Mouse (Mus musculus) limb, embryonic 13.5 days (tissue): ENCODE data around the gene Klf1. TPM values are rescaled to one million over a fixed set of nuclear protein-coding genes. Genes with fewer than 3 reads are reported as not detected.
A peak's percentile ranks its signal among the peaks of the same experiment; 100 is the strongest.

Source experiments
- ATAC-seq: fragments of 200-750 bp; cut with Nextera tagmentation; 2 replicates; pipeline ENCODE4 v1.8.0; 2017; ENCODE audit warnings: low read depth, moderate number of reproducible peaks, moderate TSS enrichment; ENCODE audit not compliant: low FRiP score
- H3K27ac ChIP-seq: fragments of 300-500 bp; sonication (generic); 2 replicates; pipeline ENCODE4 v1.5.1; 2015; ENCODE audit warnings: inconsistent platforms, mild to moderate bottlenecking, moderate library complexity
- H3K27me3 ChIP-seq: fragments of 300-500 bp; sonication (generic); 2 replicates; pipeline ENCODE4 v1.6.1; 2015; ENCODE audit warnings: mild to moderate bottlenecking, inconsistent platforms
- H3K36me3 ChIP-seq: fragments of 300-500 bp; sonication (generic); 2 replicates; pipeline ENCODE4 v1.6.1; 2015; ENCODE audit warnings: inconsistent platforms, mild to moderate bottlenecking, moderate library complexity
- H3K4me1 ChIP-seq: fragments of 300-500 bp; sonication (generic); 2 replicates; pipeline ENCODE4 v1.6.1; 2015; ENCODE audit warnings: inconsistent platforms
- H3K4me2 ChIP-seq: fragments of 300-500 bp; sonication (generic); replicated peaks from 2 replicates; pipeline ENCODE4 v1.6.1; 2015; ENCODE audit warnings: inconsistent platforms, mild to moderate bottlenecking, moderate library complexity
- H3K4me3 ChIP-seq: fragments of 300-500 bp; sonication (generic); 2 replicates; pipeline ENCODE4 v1.5.1; 2015; ENCODE audit warnings: moderate library complexity, mild to moderate bottlenecking, inconsistent platforms
- H3K9ac ChIP-seq: fragments of 300-500 bp; sonication (generic); 2 replicates; pipeline ENCODE4 v1.6.1; 2015; ENCODE audit warnings: mild to moderate bottlenecking, inconsistent platforms
- H3K9me3 ChIP-seq: fragments of 300-500 bp; sonication (generic); 2 replicates; pipeline ENCODE4 v1.6.1; 2016; ENCODE audit warnings: inconsistent platforms
- WGBS: fragments of 180-500 bp; shearing (Covaris S2); methylation state at CpG from one replicate; pipeline ENCODE4 v1.1.7; 2015; 5-methylcytosine and 5-hydroxymethylcytosine counted together
- polyA plus RNA-seq: library from polyadenylated mRNA; unstranded; fragments of >200 nt; fragmentation: Nextera tagmentation; extraction: Ambion mirVana; gene quantifications from 2 replicates; pipeline ENCODE4 v1.2.1, GENCODE M21; 2015

Gene Klf1
- polyA plus RNA-seq, 1 experiment from 2014 or later = 2.4 TPM

DNA sequence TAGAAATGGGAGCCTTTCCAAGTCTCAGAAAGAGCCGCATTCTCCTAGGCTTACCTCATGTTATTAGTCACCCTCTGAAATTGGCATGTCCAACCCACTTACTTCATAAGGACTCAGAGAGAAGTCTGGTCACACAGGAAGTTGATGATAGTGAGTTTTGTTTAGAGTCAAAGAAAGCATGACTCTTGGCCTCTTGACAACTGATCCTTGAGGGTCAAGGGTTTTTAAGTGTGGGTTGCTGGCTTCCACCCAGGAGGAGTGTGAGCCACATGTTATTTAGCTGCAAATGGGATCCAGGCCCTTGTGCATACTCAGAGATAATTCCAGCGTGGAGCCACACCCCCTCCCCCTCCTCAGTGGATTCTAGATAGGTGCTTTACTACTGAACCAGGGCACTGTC is 19.9 kb downstream of the Klf1 start:
- no peak overlapping the region for H3K4me3 ChIP-seq
- no peaks in the 10 kb centered on the region for H3K4me1 ChIP-seq
- H3K9me3 ChIP-seq = no peaks in the 10 kb centered on the region
- no peak overlapping the region for H3K27ac ChIP-seq
- no peak overlapping the region for H3K9ac ChIP-seq
- H3K36me3 ChIP-seq = no peaks in the 10 kb centered on the region
- peaks cover 55% of the 10 kb centered on the region for H3K27me3 ChIP-seq
- ATAC-seq = no peak
- no peak overlapping the region for H3K4me2 ChIP-seq
- WGBS = 73% methylated on average over 2 of the region's 2 CpGs

GRCm38 (mm10) chr8:84925557-84925956 is 23.8 kb downstream of the Klf1 start:
- no peak overlapping the region for H3K27ac ChIP-seq
- no peak overlapping the region for H3K4me3 ChIP-seq
- no peak for ATAC-seq
- WGBS = 65% methylated on average over 7 of the region's 7 CpGs
- no peaks in the 10 kb centered on the region for H3K36me3 ChIP-seq
- peaks cover 49% of the 10 kb centered on the region for H3K27me3 ChIP-seq
- no peak overlapping the region for H3K4me2 ChIP-seq
- no peaks in the 10 kb centered on the region for H3K9me3 ChIP-seq
- no peak overlapping the region for H3K9ac ChIP-seq
- peaks cover 8% of the 10 kb centered on the region; the same call in 1 of the 2 replicates for H3K4me1 ChIP-seq

DNA sequence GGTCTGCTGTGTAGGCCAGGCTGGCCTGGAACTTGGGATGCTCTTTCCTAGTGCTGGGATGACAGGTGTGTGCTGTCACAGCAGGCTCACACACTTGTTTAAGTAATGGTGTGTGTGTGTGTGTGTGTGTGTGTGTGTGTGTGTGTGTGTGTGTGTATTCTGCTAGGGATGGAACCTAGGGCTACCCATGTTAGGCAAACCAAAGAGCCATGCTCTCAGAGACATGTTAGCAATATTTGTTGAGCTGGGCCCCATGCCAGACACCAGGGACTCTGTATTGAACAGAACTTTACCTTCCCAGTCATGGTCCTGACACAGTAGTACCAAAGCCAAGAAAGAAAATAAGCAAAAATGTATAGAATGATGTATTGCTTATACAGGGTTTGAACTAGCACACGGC is 25.8 kb downstream of the Klf1 start:
- H3K9ac ChIP-seq = no peak overlapping the region
- no peak for ATAC-seq
- no peak overlapping the region for H3K4me3 ChIP-seq
- no peak overlapping the region for H3K4me2 ChIP-seq
- peaks cover 63% of the 10 kb centered on the region for H3K27me3 ChIP-seq
- no peaks in the 10 kb centered on the region for H3K9me3 ChIP-seq
- no peak overlapping the region for H3K27ac ChIP-seq
- 78% methylated on average over 1 of the region's 1 CpGs for WGBS
- peaks cover 8% of the 10 kb centered on the region; the same call in 1 of the 2 replicates for H3K4me1 ChIP-seq
- H3K36me3 ChIP-seq = no peaks in the 10 kb centered on the region

DNA sequence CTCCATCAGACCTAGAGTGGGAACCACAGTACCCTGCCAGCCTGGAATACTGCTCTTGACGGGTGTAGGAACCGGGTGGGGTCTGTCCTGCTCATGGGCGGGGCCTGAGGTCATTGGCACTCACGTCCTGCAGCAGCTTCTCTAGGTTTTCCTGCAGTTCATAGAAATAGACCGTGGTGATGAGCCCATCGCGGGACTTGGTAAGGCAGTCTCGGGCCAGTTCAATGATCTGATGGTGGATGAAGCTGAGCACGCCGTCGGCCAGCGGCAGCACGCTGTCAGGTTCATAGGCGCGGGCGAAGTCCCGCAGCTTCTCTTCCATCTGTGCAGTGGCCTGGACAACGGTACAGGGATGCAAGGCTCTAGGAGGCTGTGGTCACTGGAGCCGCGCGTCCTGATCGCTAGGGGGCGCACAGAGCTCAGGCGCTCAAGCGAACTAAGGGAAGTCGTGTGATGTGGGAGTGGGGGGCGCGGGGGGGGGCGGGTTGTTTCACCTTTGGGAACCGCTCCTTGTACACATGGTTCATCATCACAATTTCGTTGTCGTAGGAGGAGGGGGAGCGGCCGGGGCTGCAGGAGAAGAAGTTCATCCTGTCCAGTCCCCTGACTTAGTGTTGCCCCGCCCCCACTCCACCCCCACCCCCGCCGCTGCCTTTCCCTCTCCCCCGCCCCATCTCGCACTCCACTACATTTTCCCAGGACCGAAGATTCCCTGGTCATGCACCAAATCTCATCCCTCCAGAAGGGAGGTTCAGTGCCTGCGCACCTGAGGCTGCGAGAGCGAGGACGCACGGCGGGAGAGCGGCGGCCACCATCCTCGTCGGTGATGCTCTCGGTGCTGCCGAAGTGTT is 27.0 kb downstream of the Klf1 start:
- peak; percentile 88 for ATAC-seq
- Histone ChIP-seq H3K36me3 (no peaks in the 10 kb centered on the region), H3K27me3 (peaks cover 67% of the 10 kb centered on the region), H3K9me3 (no peaks in the 10 kb centered on the region), H3K4me3 (peak overlapping the region; percentile 43), H3K4me2 (peak overlapping the region; percentile 74), H3K9ac (peak overlapping the region; percentile 43), H3K27ac (no peak overlapping the region), H3K4me1 (peaks cover 8% of the 10 kb centered on the region; the same call in 1 of the 2 replicates)
- 2% methylated on average over 47 of the region's 52 CpGs for WGBS

- Histone ChIP-seq H3K36me3 (no peaks in the 10 kb centered on the region), H3K4me3 (no peak overlapping the region), H3K4me2 (no peak overlapping the region), H3K9ac (no peak overlapping the region), H3K27me3 (peaks cover 74% of the 10 kb centered on the region), H3K27ac (no peak overlapping the region), H3K9me3 (no peaks in the 10 kb centered on the region), H3K4me1 (peaks cover 20% of the 10 kb centered on the region)
- 84% methylated on average over 13 of the region's 13 CpGs for WGBS
- ATAC-seq = no peak
Observed at GRCm38 (mm10) chr8:84930582-84930981, 28.9 kb downstream of the Klf1 start.

- WGBS = 80% methylated on average over 16 of the region's 16 CpGs
- Histone ChIP-seq H3K4me1 (peaks cover 25% of the 10 kb centered on the region), H3K36me3 (no peaks in the 10 kb centered on the region), H3K4me2 (no peak overlapping the region), H3K27ac (no peak overlapping the region), H3K9me3 (no peaks in the 10 kb centered on the region), H3K9ac (no peak overlapping the region), H3K27me3 (peaks cover 94% of the 10 kb centered on the region), H3K4me3 (no peak overlapping the region)
- ATAC-seq = no peak
Observed at GRCm38 (mm10) chr8:84933767-84934559, 32.2 kb downstream of the Klf1 start.

GRCm38 (mm10) chr8:84934860-84935259 is 33.1 kb downstream of the Klf1 start:
- peak overlapping the region; percentile 7; the same call in 1 of the 2 replicates for H3K4me3 ChIP-seq
- H3K4me2 ChIP-seq = peak overlapping the region; percentile 36
- H3K9me3 ChIP-seq = no peaks in the 10 kb centered on the region
- ATAC-seq = peak; percentile 62; the same call in 1 of the 2 replicates
- peaks cover 93% of the 10 kb centered on the region for H3K27me3 ChIP-seq
- H3K27ac ChIP-seq = no peak overlapping the region
- H3K36me3 ChIP-seq = no peaks in the 10 kb centered on the region
- no peak overlapping the region for H3K9ac ChIP-seq
- WGBS = 2% methylated on average over 15 of the region's 15 CpGs
- peaks cover 21% of the 10 kb centered on the region for H3K4me1 ChIP-seq

DNA sequence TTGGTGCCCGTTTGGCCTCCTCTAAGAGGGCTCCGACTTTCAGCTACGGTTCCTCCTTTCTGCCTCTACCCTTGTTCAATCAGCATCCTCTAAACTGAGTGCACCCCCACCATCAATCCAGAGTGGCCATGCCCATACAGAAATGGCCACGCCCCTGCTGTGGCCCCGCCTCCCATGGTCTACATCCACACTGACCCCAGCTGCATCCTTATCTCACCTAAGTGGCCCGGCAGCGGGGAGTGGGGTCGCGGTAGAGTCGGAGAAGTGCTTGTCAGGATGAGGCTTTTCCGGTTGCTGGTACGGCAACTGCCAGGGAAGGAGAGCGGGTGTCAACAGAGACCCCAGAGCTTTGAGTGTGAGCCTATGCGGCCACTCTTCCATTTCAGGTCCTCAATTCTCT is 33.8 kb downstream of the Klf1 start:
- Histone ChIP-seq H3K27ac (no peak overlapping the region), H3K36me3 (no peaks in the 10 kb centered on the region), H3K4me1 (peaks cover 21% of the 10 kb centered on the region), H3K4me2 (peak overlapping the region; percentile 36; the same call in 1 of the 2 replicates), H3K9me3 (no peaks in the 10 kb centered on the region), H3K9ac (no peak overlapping the region), H3K27me3 (peaks cover 91% of the 10 kb centered on the region), H3K4me3 (peak overlapping the region; percentile 7; the same call in 1 of the 2 replicates)
- 4% methylated on average over 14 of the region's 14 CpGs for WGBS
- no peak for ATAC-seq

GRCm38 (mm10) chr8:84936041-84936961 is 34.6 kb downstream of the Klf1 start:
- no peak for ATAC-seq
- peaks cover 21% of the 10 kb centered on the region for H3K4me1 ChIP-seq
- WGBS = 26% methylated on average over 23 of the region's 23 CpGs
- peak overlapping the region; percentile 80 for H3K4me2 ChIP-seq
- H3K27ac ChIP-seq = no peak overlapping the region
- peak overlapping the region; percentile 46 for H3K4me3 ChIP-seq
- peak overlapping the region; percentile 48; the same call in 1 of the 2 replicates for H3K9ac ChIP-seq
- no peaks in the 10 kb centered on the region for H3K36me3 ChIP-seq
- H3K27me3 ChIP-seq = peaks cover 91% of the 10 kb centered on the region
- H3K9me3 ChIP-seq = no peaks in the 10 kb centered on the region

GRCm38 (mm10) chr8:84936962-84937546 is 35.3 kb downstream of the Klf1 start, which contains the start of gene Mast1:
Gene Mast1, minus strand, starts transcription at chr8:84937359.
- H3K9ac ChIP-seq = peak within 1 kb of the TSS; percentile 48; the same call in 1 of the 2 replicates
- ATAC-seq = no peak

More at GRCm38 (mm10) chr8:84936962-84937546, 35.3 kb downstream of the Klf1 start, which contains the start of gene Mast1:
- Histone ChIP-seq H3K4me2 (peak within 1 kb of the TSS; percentile 80), H3K27ac (no peak within 1 kb of the TSS), H3K4me1 (peaks cover 21% of the 10 kb centered on the region), H3K9me3 (no peaks in the 10 kb centered on the region), H3K27me3 (peaks cover 89% of the 10 kb centered on the region), H3K4me3 (peak within 1 kb of the TSS; percentile 46), H3K36me3 (no peaks in the 10 kb centered on the region)
- under 1% methylated on average over 49 of the region's 50 CpGs for WGBS
